Comparison of ENCODE assay signal across 33 mouse cellular contexts in genomic region chr7:3211518-3211917, GRCm38 (mm10). TPM values are rescaled to one million over a fixed set of nuclear protein-coding genes. Genes with fewer than 3 reads are reported as not detected.
DNase-seq lines count a peak whose midpoint lies in the region; ATAC-seq lines count a peak whose summit lies in the region.
"Had no signal": no experiment of that assay in that cellular context is flagged by ENCODE, and none has a peak within 500 bp of the region (broad histone marks: within the 10 kb centered on the region; RNA-seq: fewer than 3 reads in every experiment).

No protein-coding gene starts in this region.

- DNase-seq in lung, postnatal 36 days = peak; percentile 2
- DNase-seq in lung, adult 18-20 months = no peak
- DNase-seq in ES-CJ7 (ENCODE audit: low read depth, low spot score) (peak; percentile 83), R1 (ENCODE audit: low read depth, low spot score) (peak; percentile 93)
- DNase-seq in embryonic facial prominence, embryonic 10.5 days (ENCODE audit: low spot score) = no peak
- no peak for DNase-seq in cerebellum, postnatal 36 days
- DNase-seq: adrenal gland, adult 2 months; adrenal gland, postnatal 10 days; adrenal gland, postnatal 25 days; B cell, adult 2 months; cerebellum, adult 11 months; cerebellum, adult 18-20 months; cerebellum, adult 8-10 months; cerebellum, adult 9-11 months; cerebellum, postnatal 14 days had no signal

- H3K4me3 ChIP-seq in embryonic facial prominence, embryonic 10.5 days = no peak overlapping the region
- H3K4me3 ChIP-seq: embryonic facial prominence, embryonic 13.5 days; embryonic facial prominence, embryonic 15.5 days; erythroblast, embryonic 14.5 days; forebrain, embryonic 10.5 days; forebrain, embryonic 12.5 days had no signal

- 77% methylated on average over 8 of the region's 8 CpGs for WGBS in embryonic facial prominence, embryonic 10.5 days

- H3K36me3 ChIP-seq in embryonic facial prominence, embryonic 10.5 days (replicated peaks) = no peaks in the 10 kb centered on the region
- H3K36me3 ChIP-seq: embryonic facial prominence, embryonic 13.5 days; embryonic facial prominence, embryonic 15.5 days; forebrain, embryonic 10.5 days; forebrain, embryonic 12.5 days; G1E had no signal

- H3K4me1 ChIP-seq in embryonic facial prominence, embryonic 10.5 days = no peaks in the 10 kb centered on the region
- H3K4me1 ChIP-seq: embryonic facial prominence, embryonic 13.5 days; embryonic facial prominence, embryonic 15.5 days had no signal

- H3K27ac ChIP-seq in embryonic facial prominence, embryonic 10.5 days (replicated peaks) = no peak overlapping the region
- H3K27ac ChIP-seq: embryonic facial prominence, embryonic 13.5 days; embryonic facial prominence, embryonic 15.5 days; forebrain, embryonic 10.5 days; forebrain, embryonic 12.5 days had no signal

- no peak for ATAC-seq in monocyte, adult 5-6 weeks (replicated peaks; ENCODE audit: insufficient number of reproducible peaks, low FRiP score, low TSS enrichment, poor library complexity, severe bottlenecking)
- ATAC-seq: activated CD4-positive, CD25-positive, alpha-beta regulatory T cell, adult 4 months; CD4-positive, CD25-positive, alpha-beta regulatory T cell, adult 4 months; forebrain, embryonic 14.5 days; forebrain, embryonic 16.5 days; Patski had no signal

- 0 out of 2 replicates have a peak, but pooled peaks cover under 1% of the 10 kb centered on the region for H3K27me3 ChIP-seq in embryonic facial prominence, embryonic 10.5 days (replicated peaks; ENCODE audit: low read depth, poor library complexity, severe bottlenecking)
- H3K27me3 ChIP-seq: CH12.LX; embryonic facial prominence, embryonic 13.5 days; embryonic facial prominence, embryonic 15.5 days; forebrain, embryonic 12.5 days; Patski had no signal

- H3K9me3 ChIP-seq in embryonic facial prominence, embryonic 10.5 days = no peaks in the 10 kb centered on the region
- H3K9me3 ChIP-seq: embryonic facial prominence, embryonic 13.5 days; embryonic facial prominence, embryonic 15.5 days; forebrain, embryonic 10.5 days; forebrain, embryonic 12.5 days; G1E had no signal

RNA-seq across cellular contexts. Expression of gene Nlrp12, which starts 38.0 kb away (rescaled TPM):
- total RNA-seq in monocyte, adult 5-6 weeks (2017) = 2.6 to 2.9 TPM in 2 of 3 replicates, not detected in the other
- polyA plus RNA-seq in embryonic facial prominence, embryonic 10.5 days (2016; fragmentation: Nextera tagmentation; extraction: Ambion mirVana) = 0.02 TPM in 1 of 2 replicates, not detected in the other
- total RNA-seq: adrenal gland, adult 2 months; adrenal gland, postnatal 25 days; CH12.LX had no signal
- polyA plus RNA-seq: brain, embryonic 14.5 days; CD4-positive, CD25-positive, alpha-beta regulatory T cell, adult 4 months; embryonic facial prominence, embryonic 11.5 days; embryonic facial prominence, embryonic 13.5 days; embryonic facial prominence, embryonic 15.5 days; erythroblast, embryonic 14.5 days; forebrain, embryonic 10.5 days; forebrain, embryonic 12.5 days; forebrain, embryonic 14.5 days; forebrain, embryonic 16.5 days; G1E; Patski had no signal

RNA-seq across cellular contexts. Expression of gene AU018091, which starts 42.5 kb away (rescaled TPM):
- not detected in 3 replicates for total RNA-seq in monocyte, adult 5-6 weeks (2017)
- polyA plus RNA-seq in embryonic facial prominence, embryonic 10.5 days (2016; fragmentation: Nextera tagmentation; extraction: Ambion mirVana) = 0.31 and 0.43 TPM in 2 replicates
- total RNA-seq: adrenal gland, adult 2 months; adrenal gland, postnatal 10 days; adrenal gland, postnatal 25 days; adrenal gland, postnatal 4 days had no signal
- polyA plus RNA-seq: activated CD4-positive, CD25-positive, alpha-beta regulatory T cell, adult 4 months; adrenal gland, adult 2 months; CD4-positive, CD25-positive, alpha-beta regulatory T cell, adult 4 months; cortical plate, adult 2 months; erythroblast, embryonic 14.5 days; forebrain, embryonic 14.5 days; forebrain, embryonic 16.5 days; frontal cortex, adult 2 months; G1E had no signal

Comparison
In these comparisons a context has a peak if more than half of its experiments do, and no peak if none do; other contexts are left out.
1. DNase-seq: peak in lung, postnatal 36 days (single experiment), ES-CJ7 (single experiment) and R1 (single experiment); none in lung, adult 18-20 months (0 of 2), embryonic facial prominence, embryonic 10.5 days (single experiment) and cerebellum, postnatal 36 days (0 of 2).